Mouse (Mus musculus) heart, adult 11 months (tissue): ENCODE results near the gene Rpl18a.
A peak's percentile ranks its signal among the peaks of the same experiment; 100 is the strongest.

Experiments used
- DNase-seq: peaks from one replicate; pipeline ENCODE4 v3.0.0; 2022

The Rpl18a gene

GRCm38 (mm10) chr8:70852595-70853231 is 44.5 kb downstream of the Rpl18a start:
- peak; percentile 93 for DNase-seq

- peak; percentile 91 for DNase-seq
These were observed 45.4 kb downstream of the Rpl18a start for GRCm38 (mm10) chr8:70851837-70852236.

GRCm38 (mm10) chr8:70850947-70851346 is 46.3 kb downstream of the Rpl18a start:
- DNase-seq = peak; percentile 90

GRCm38 (mm10) chr8:70850132-70850845 is 46.9 kb downstream of the Rpl18a start:
- DNase-seq = peak; percentile 91

GRCm38 (mm10) chr8:70849333-70849990 is 47.8 kb downstream of the Rpl18a start:
- peak; percentile 98 for DNase-seq

- peak; percentile 91 for DNase-seq
These were observed 50.6 kb downstream of the Rpl18a start for GRCm38 (mm10) chr8:70846371-70847154.

- DNase-seq = no peak
These were observed 52.1 kb downstream of the Rpl18a start for GRCm38 (mm10) chr8:70845108-70845507.
